Mouse (Mus musculus): ENCODE measurements around the gene Lpin3. TPM values are rescaled to one million over a fixed set of nuclear protein-coding genes. Genes with fewer than 3 reads are reported as not detected.
A peak's percentile ranks its signal among the peaks of the same experiment; 100 is the strongest.

Gene Lpin3
- polyA plus RNA-seq, 1 experiment from 2014 or later = 2.6 TPM

DNA sequence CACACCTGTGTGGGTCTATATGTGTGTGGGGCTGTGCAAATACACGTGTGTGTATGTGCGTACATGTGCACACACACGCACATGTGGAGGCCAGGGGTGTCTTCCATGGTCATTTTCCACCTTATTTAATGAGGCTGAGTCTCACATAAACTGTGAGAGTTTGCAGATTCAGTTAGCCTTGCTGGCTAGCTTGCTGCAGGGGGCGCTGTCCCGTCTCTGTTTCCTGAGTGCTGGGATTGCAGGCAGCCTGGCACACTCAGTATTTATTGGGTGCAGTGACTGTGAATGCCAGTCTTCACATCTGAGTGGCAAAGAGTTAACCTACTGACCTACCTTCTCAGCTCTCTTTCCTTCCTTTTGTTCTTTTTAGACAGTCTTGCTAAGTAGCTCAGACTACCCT lies 53.4 kb downstream of the Lpin3 start:
- Histone ChIP-seq H3K27me3 (no peaks in the 10 kb centered on the region), H3K36me3 (no peaks in the 10 kb centered on the region), H3K4me2 (no peak overlapping the region), H3K27ac (no peak overlapping the region), H3K4me1 (replicated peaks) (peaks cover 26% of the 10 kb centered on the region), H3K9me3 (no peaks in the 10 kb centered on the region), H3K4me3 (replicated peaks) (no peak overlapping the region), H3K9ac (replicated peaks) (no peak overlapping the region)
- no peak for ATAC-seq (ENCODE audit: insufficient number of reproducible peaks, insufficient read depth, low FRiP score, low TSS enrichment, low read depth)
- 67% methylated on average over 5 of the region's 5 CpGs for WGBS

DNA sequence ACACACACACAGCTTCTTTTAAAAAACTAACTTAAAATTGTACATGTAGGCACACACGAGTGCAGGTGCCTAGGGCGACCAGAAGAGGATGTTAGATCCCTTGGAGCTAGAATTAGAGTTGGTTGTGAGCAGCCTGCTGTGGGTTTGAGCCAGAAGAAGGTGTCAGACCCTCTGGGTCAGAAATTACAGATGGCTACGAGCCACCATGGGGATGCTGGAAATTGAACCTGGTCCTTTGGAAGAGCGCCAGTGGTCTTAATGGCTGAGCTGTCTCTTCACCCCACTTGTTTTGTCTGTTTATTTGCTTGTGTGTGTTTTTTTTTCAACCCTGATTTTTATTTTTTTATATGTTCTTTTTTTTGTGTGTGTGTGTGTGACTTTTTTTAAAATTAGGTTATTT lies 54.0 kb downstream of the Lpin3 start:
- H3K27ac ChIP-seq = no peak overlapping the region
- no peak overlapping the region for H3K4me2 ChIP-seq
- no peaks in the 10 kb centered on the region for H3K27me3 ChIP-seq
- WGBS = 76% methylated on average over 4 of the region's 4 CpGs
- no peak overlapping the region for H3K4me3 ChIP-seq (replicated peaks)
- H3K9ac ChIP-seq (replicated peaks) = no peak overlapping the region
- H3K4me1 ChIP-seq (replicated peaks) = peaks cover 21% of the 10 kb centered on the region
- H3K36me3 ChIP-seq = no peaks in the 10 kb centered on the region
- ATAC-seq (ENCODE audit: insufficient number of reproducible peaks, insufficient read depth, low FRiP score, low TSS enrichment, low read depth) = no peak
- H3K9me3 ChIP-seq = no peaks in the 10 kb centered on the region

DNA sequence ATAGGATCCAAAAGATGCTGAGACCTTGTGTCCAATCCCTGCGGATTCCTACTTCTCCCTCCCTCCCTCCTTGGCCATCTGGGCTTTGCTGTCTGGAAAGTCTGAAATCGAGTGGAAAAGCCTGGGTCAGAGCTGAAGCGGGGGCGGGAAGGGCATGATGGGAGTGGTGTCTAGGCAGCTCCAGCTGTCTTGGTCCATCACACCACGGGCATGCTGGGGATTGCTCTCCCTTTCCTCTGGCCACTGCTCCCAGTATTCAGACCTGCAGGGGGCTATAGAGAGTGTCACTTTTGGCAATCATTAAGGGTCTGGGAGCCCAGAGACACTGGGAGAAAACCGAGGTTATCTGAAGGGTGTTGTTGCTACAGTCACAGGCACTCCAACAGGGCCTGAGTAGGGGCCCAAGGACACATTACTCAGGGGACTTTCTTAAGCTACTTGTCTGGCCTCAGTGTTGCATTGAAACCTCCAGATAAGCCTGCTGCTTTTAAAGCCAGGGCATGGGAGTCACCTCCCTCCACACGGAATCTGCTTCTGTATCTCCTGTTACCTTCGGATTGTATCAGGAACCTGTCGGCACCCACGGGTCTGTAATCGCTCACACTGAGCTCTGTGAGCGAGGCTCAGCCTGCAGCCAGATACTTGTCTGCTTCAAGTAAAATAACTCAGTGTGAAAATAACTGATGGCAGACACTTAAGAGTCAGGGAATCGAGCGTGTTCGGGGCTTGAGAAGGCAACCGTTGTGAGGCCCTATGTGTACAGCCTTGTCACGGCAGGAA lies 60.6 kb downstream of the Lpin3 start:
- Histone ChIP-seq H3K9me3 (no peaks in the 10 kb centered on the region), H3K36me3 (peaks cover 14% of the 10 kb centered on the region), H3K4me2 (no peak overlapping the region), H3K27ac (no peak overlapping the region), H3K27me3 (no peaks in the 10 kb centered on the region), H3K4me1 (replicated peaks) (0 out of 2 replicates have a peak, but pooled peaks cover 6% of the 10 kb centered on the region), H3K9ac (replicated peaks) (no peak overlapping the region), H3K4me3 (replicated peaks) (no peak overlapping the region)
- WGBS = 68% methylated on average over 17 of the region's 17 CpGs
- ATAC-seq (ENCODE audit: insufficient number of reproducible peaks, insufficient read depth, low FRiP score, low TSS enrichment, low read depth) = no peak

DNA sequence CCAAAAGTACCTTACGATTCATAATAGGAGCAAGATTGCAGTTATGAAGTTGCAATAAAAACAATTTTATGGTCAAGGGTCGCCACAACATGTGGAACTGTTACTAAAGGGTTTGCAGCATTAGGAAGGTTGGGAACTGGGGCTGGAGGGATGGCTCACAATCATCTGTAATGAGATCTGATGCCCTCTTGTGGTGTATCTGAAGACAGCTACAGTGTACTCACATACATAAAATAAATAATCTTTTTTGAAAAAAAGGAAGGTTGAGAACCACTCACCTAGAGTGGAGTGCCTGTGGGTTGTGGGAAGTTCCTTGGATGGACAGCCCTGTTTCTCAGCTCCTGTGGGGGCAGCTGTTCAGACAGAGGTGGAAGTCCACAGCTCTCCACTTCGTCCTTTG lies 62.0 kb downstream of the Lpin3 start:
- Histone ChIP-seq H3K36me3 (peaks cover 26% of the 10 kb centered on the region), H3K4me1 (replicated peaks) (0 out of 2 replicates have a peak, but pooled peaks cover 6% of the 10 kb centered on the region), H3K9ac (replicated peaks) (no peak overlapping the region), H3K4me2 (no peak overlapping the region), H3K4me3 (replicated peaks) (no peak overlapping the region), H3K27ac (no peak overlapping the region), H3K9me3 (no peaks in the 10 kb centered on the region), H3K27me3 (no peaks in the 10 kb centered on the region)
- 53% methylated on average over 3 of the region's 3 CpGs for WGBS
- ATAC-seq (ENCODE audit: insufficient number of reproducible peaks, insufficient read depth, low FRiP score, low TSS enrichment, low read depth) = no peak

DNA sequence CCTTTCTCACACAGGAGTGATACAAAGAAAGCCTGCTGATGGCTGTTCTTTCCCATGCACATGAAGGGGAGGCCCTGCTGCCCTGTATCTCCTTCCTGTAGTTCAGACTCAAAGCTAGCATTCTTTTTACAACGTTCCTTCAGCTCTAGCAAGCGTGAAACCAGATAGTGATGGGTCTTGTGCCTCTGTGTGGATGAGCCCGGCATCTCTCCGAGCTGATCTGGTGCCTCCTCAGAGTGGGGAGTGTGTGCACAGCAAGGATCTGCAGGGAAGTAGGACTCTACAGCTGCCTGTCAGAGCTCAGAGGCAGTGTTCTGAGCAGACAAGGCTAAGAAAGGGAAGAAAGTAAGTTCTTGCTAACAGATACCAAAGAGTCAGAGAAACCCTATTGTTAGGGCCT lies 71.1 kb downstream of the Lpin3 start:
- Histone ChIP-seq H3K4me2 (no peak overlapping the region), H3K27me3 (no peaks in the 10 kb centered on the region), H3K9me3 (no peaks in the 10 kb centered on the region), H3K36me3 (peaks cover 92% of the 10 kb centered on the region), H3K9ac (replicated peaks) (no peak overlapping the region), H3K27ac (no peak overlapping the region), H3K4me3 (replicated peaks) (no peak overlapping the region), H3K4me1 (replicated peaks) (peaks cover 9% of the 10 kb centered on the region)
- ATAC-seq (ENCODE audit: insufficient number of reproducible peaks, insufficient read depth, low FRiP score, low TSS enrichment, low read depth) = no peak
- WGBS = 86% methylated on average over 4 of the region's 4 CpGs

DNA sequence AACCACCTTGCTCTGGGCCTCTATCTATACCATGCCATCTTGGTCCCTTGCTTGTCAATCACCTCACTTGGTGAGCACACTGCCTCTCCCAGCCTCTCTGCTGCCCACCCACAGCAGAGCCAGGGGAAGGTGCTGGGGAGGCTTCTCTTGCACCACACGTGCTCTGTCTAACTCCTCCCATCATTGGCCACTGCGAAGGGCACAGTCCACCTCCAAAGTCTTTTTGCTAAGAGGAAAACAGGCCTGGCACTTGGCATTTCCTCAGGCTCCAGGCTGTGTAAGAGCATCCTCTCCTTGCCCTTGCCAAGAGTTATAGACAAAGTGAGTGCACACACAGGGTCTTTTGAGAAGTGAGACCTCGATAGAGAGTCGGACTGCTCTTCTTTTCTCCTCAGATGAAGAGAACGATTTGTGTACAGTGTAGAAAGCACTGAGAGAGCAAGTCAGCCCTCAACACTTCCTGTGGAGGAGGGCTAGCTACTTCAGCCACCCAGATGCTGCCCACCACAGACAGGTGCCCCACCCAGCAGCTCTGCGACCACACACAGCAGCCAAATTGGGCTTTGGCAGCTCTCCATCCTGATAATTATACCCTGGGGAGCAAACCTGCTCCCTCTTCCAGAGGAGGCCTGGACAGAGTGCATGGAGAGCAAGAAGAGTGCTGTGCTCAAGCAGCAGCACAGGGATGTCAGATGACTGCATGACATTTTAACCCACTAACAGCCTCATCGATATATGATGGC lies 72.8 kb downstream of the Lpin3 start:
- no peaks in the 10 kb centered on the region for H3K27me3 ChIP-seq
- no peak overlapping the region for H3K27ac ChIP-seq
- H3K36me3 ChIP-seq = peaks cover 92% of the 10 kb centered on the region
- no peak overlapping the region for H3K4me2 ChIP-seq
- H3K9ac ChIP-seq (replicated peaks) = no peak overlapping the region
- ATAC-seq (ENCODE audit: insufficient number of reproducible peaks, insufficient read depth, low FRiP score, low TSS enrichment, low read depth) = 0 out of 2 replicates have a peak, but pooled peaks have one; percentile 26
- WGBS = 77% methylated on average over 7 of the region's 7 CpGs
- H3K4me3 ChIP-seq (replicated peaks) = no peak overlapping the region
- no peaks in the 10 kb centered on the region for H3K9me3 ChIP-seq
- peaks cover 9% of the 10 kb centered on the region for H3K4me1 ChIP-seq (replicated peaks)

DNA sequence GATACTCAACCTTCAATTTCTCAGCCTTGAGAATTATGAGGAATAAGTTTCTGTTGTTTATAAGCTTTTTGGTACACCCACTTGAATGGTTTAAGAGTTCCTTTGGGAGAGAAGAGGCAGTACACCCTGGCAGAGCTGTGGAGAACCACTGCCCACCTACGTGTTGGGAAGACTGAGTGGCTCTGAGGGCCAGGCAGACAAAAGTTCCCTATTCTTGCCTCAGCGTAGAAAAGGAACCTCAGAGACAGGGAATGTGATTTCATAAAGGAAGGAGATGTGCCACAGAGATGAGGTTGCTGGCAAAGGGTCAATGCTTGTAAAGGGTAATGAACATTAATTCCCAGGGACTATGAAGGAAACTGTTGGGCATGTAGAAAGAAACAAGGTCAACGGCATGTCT lies 74.1 kb downstream of the Lpin3 start:
- H3K27ac ChIP-seq = no peak overlapping the region
- peaks cover 90% of the 10 kb centered on the region for H3K36me3 ChIP-seq
- WGBS = 90% methylated on average over 3 of the region's 3 CpGs
- no peak overlapping the region for H3K9ac ChIP-seq (replicated peaks)
- no peak overlapping the region for H3K4me2 ChIP-seq
- H3K27me3 ChIP-seq = no peaks in the 10 kb centered on the region
- peaks cover 9% of the 10 kb centered on the region for H3K4me1 ChIP-seq (replicated peaks)
- H3K4me3 ChIP-seq (replicated peaks) = no peak overlapping the region
- ATAC-seq (ENCODE audit: insufficient number of reproducible peaks, insufficient read depth, low FRiP score, low TSS enrichment, low read depth) = no peak
- H3K9me3 ChIP-seq = no peaks in the 10 kb centered on the region

DNA sequence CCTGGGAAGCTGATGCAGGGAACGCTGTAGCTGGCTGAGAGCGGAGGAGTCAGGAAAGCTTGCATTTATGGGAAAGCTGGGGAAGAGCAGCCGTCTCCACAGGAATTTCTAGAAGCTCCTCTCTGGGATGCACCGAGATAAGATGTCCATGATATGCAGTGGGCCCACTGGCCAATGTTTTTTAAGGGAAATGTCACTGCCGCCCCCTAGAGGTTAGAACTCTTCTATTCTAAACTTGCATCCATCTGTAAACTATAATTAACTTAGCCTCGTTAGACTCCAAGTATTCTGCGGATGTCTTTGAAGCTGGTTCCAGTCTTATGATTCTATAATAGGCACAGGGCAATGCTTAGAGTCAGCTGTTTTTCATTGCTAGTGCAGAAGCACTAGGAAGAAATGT lies 74.9 kb downstream of the Lpin3 start:
- WGBS = 56% methylated on average over 7 of the region's 7 CpGs
- no peak overlapping the region for H3K4me2 ChIP-seq
- no peaks in the 10 kb centered on the region for H3K9me3 ChIP-seq
- no peaks in the 10 kb centered on the region for H3K27me3 ChIP-seq
- peaks cover 9% of the 10 kb centered on the region for H3K4me1 ChIP-seq (replicated peaks)
- no peak overlapping the region for H3K27ac ChIP-seq
- no peak overlapping the region for H3K9ac ChIP-seq (replicated peaks)
- peaks cover 90% of the 10 kb centered on the region for H3K36me3 ChIP-seq
- no peak overlapping the region for H3K4me3 ChIP-seq (replicated peaks)
- ATAC-seq (ENCODE audit: insufficient number of reproducible peaks, insufficient read depth, low FRiP score, low TSS enrichment, low read depth) = no peak

Other genes with a start within 250 kb of the Lpin3 start
- 111 and 117 TPM in 2 replicates for gene Top1, start 234.8 kb upstream of the Lpin3 start, polyA plus RNA-seq (2016; fragmentation: Nextera tagmentation; extraction: Ambion mirVana)
- 106 and 111 TPM in 2 replicates for gene Plcg1, start 149.4 kb upstream of the Lpin3 start, polyA plus RNA-seq (2016; fragmentation: Nextera tagmentation; extraction: Ambion mirVana)
- gene Zhx3, start 7.7 kb upstream of the Lpin3 start, polyA plus RNA-seq (2016; fragmentation: Nextera tagmentation; extraction: Ambion mirVana) = 10.4 and 11.6 TPM in 2 replicates
- gene Emilin3, start 31.7 kb downstream of the Lpin3 start, polyA plus RNA-seq (2016; fragmentation: Nextera tagmentation; extraction: Ambion mirVana) = 15.9 and 16.7 TPM in 2 replicates
- gene Chd6, start 228.4 kb downstream of the Lpin3 start, polyA plus RNA-seq (2016; fragmentation: Nextera tagmentation; extraction: Ambion mirVana) = 43.5 and 50.1 TPM in 2 replicates